Mouse (Mus musculus): Measurements from ENCODE around the gene Sptbn1. TPM values are rescaled to one million over a fixed set of nuclear protein-coding genes. Genes with fewer than 3 reads are reported as not detected.

Gene Sptbn1
- polyA plus RNA-seq, 1 experiment from 2014 or later, result 74.8 TPM

DNA sequence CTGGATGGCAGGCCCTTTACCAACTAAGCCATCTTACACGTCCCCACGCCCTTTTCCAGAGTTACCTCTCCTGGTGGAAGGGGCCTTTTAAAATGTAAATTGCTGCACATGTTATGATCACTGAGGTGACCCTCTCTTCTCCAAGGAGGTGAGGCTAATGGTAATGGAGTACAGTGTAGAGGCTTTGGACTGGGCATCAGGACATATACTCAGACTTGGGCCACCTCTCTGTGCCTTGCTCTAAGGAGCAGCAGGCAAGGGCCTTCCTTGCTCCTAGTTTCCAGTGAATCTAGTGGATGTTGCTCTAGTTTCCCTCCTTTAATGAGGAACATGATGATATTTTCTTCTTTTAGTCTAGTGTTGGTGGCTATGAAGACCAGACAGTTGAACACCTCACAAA, 166.8 kb downstream of the Sptbn1 start:
- peaks cover 3% of the 10 kb centered on the region; the same call in 1 of the 2 replicates for H3K36me3 ChIP-seq (ENCODE audit: control insufficient read depth, insufficient read depth, low read length)
- H3K4me3 ChIP-seq (ENCODE audit: low read depth, low read length), result no peak overlapping the region
- no peaks in the 10 kb centered on the region for H3K4me1 ChIP-seq (replicated peaks; ENCODE audit: control insufficient read depth, insufficient read depth, low read length)
- H3K27me3 ChIP-seq (ENCODE audit: control insufficient read depth, insufficient read depth, low read length), result no peaks in the 10 kb centered on the region
- 100% methylated on average over 2 of the region's 2 CpGs for WGBS
- no peaks in the 10 kb centered on the region for H3K9me3 ChIP-seq (ENCODE audit: control insufficient read depth, low read length)
- H3K4me2 ChIP-seq (ENCODE audit: low read depth, low read length, severe bottlenecking), result no peak overlapping the region
- no peak for ATAC-seq (replicated peaks; ENCODE audit: low FRiP score)
- no peak for DNase-seq (ENCODE audit: low spot score)
- no peak overlapping the region for H3K9ac ChIP-seq (ENCODE audit: low read length)
- H3K27ac ChIP-seq (ENCODE audit: low read depth, low read length), result no peak overlapping the region

GRCm38 (mm10) chr11:30099916-30100315, 168.1 kb downstream of the Sptbn1 start:
- 94% methylated on average over 6 of the region's 6 CpGs for WGBS
- no peaks in the 10 kb centered on the region for H3K9me3 ChIP-seq (ENCODE audit: control insufficient read depth, low read length)
- ATAC-seq (replicated peaks; ENCODE audit: low FRiP score) (no peak), DNase-seq (ENCODE audit: low spot score) (no peak)
- no peaks in the 10 kb centered on the region for H3K4me1 ChIP-seq (replicated peaks; ENCODE audit: control insufficient read depth, insufficient read depth, low read length)
- peaks cover 3% of the 10 kb centered on the region; the same call in 1 of the 2 replicates for H3K36me3 ChIP-seq (ENCODE audit: control insufficient read depth, insufficient read depth, low read length)
- H3K9ac ChIP-seq (ENCODE audit: low read length), result no peak overlapping the region
- H3K4me3 ChIP-seq (ENCODE audit: low read depth, low read length), result no peak overlapping the region
- no peak overlapping the region for H3K27ac ChIP-seq (ENCODE audit: low read depth, low read length)
- H3K27me3 ChIP-seq (ENCODE audit: control insufficient read depth, insufficient read depth, low read length), result no peaks in the 10 kb centered on the region
- H3K4me2 ChIP-seq (ENCODE audit: low read depth, low read length, severe bottlenecking), result no peak overlapping the region

- no peaks in the 10 kb centered on the region for H3K9me3 ChIP-seq (ENCODE audit: control insufficient read depth, low read length)
- 87% methylated on average over 5 of the region's 6 CpGs for WGBS
These were observed 172.7 kb downstream of the Sptbn1 start for GRCm38 (mm10) chr11:30095212-30095773.

GRCm38 (mm10) chr11:30091892-30092291, 176.1 kb downstream of the Sptbn1 start:
- DNase-seq (ENCODE audit: low spot score) (no peak), ATAC-seq (replicated peaks; ENCODE audit: low FRiP score) (no peak)
- Histone ChIP-seq H3K4me1 (replicated peaks; ENCODE audit: control insufficient read depth, insufficient read depth, low read length) (no peaks in the 10 kb centered on the region), H3K27ac (ENCODE audit: low read depth, low read length) (no peak overlapping the region), H3K4me2 (ENCODE audit: low read depth, low read length, severe bottlenecking) (no peak overlapping the region), H3K9me3 (ENCODE audit: control insufficient read depth, low read length) (no peaks in the 10 kb centered on the region), H3K27me3 (ENCODE audit: control insufficient read depth, insufficient read depth, low read length) (no peaks in the 10 kb centered on the region), H3K36me3 (ENCODE audit: control insufficient read depth, insufficient read depth, low read length) (no peaks in the 10 kb centered on the region), H3K4me3 (ENCODE audit: low read depth, low read length) (no peak overlapping the region), H3K9ac (ENCODE audit: low read length) (no peak overlapping the region)
- WGBS, result 51% methylated on average over 4 of the region's 4 CpGs

More at GRCm38 (mm10) chr11:30095212-30095773, 172.7 kb downstream of the Sptbn1 start:
- no peaks in the 10 kb centered on the region for H3K4me1 ChIP-seq (replicated peaks; ENCODE audit: control insufficient read depth, insufficient read depth, low read length)
- no peak overlapping the region for H3K4me3 ChIP-seq (ENCODE audit: low read depth, low read length)
- ATAC-seq (replicated peaks; ENCODE audit: low FRiP score) (no peak), DNase-seq (ENCODE audit: low spot score) (no peak)
- no peak overlapping the region for H3K4me2 ChIP-seq (ENCODE audit: low read depth, low read length, severe bottlenecking)
- H3K27me3 ChIP-seq (ENCODE audit: control insufficient read depth, insufficient read depth, low read length), result no peaks in the 10 kb centered on the region
- no peaks in the 10 kb centered on the region for H3K36me3 ChIP-seq (ENCODE audit: control insufficient read depth, insufficient read depth, low read length)
- no peak overlapping the region for H3K27ac ChIP-seq (ENCODE audit: low read depth, low read length)
- H3K9ac ChIP-seq (ENCODE audit: low read length), result no peak overlapping the region

DNA sequence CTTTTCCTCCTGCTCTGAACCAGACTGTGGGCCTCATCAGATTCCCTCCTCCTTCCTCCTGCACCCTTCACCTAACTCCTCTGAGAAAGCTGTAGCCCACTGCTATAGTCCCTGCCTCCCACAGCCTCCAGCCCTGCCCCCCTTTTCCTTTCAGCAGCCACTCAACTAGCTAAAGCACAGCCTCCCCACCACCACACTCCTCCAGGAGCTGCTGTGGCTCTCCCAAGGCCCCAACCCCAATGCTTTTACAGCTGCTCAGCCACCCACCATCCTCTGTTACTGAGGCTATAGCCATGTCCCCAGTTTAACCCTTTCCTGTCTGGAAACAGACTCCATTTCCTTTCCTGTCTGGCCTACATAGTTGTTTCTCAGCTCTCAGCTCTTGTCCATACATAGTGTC, 182.9 kb downstream of the Sptbn1 start:
- H3K27me3 ChIP-seq (ENCODE audit: control insufficient read depth, insufficient read depth, low read length), result no peaks in the 10 kb centered on the region
- no peaks in the 10 kb centered on the region for H3K36me3 ChIP-seq (ENCODE audit: control insufficient read depth, insufficient read depth, low read length)
- no peak for DNase-seq (ENCODE audit: low spot score)
- H3K4me1 ChIP-seq (replicated peaks; ENCODE audit: control insufficient read depth, insufficient read depth, low read length), result no peaks in the 10 kb centered on the region
- H3K9ac ChIP-seq (ENCODE audit: low read length), result no peak overlapping the region
- ATAC-seq (replicated peaks; ENCODE audit: low FRiP score), result no peak
- no peak overlapping the region for H3K4me2 ChIP-seq (ENCODE audit: low read depth, low read length, severe bottlenecking)
- no peak overlapping the region for H3K27ac ChIP-seq (ENCODE audit: low read depth, low read length)
- H3K9me3 ChIP-seq (ENCODE audit: control insufficient read depth, low read length), result no peaks in the 10 kb centered on the region
- H3K4me3 ChIP-seq (ENCODE audit: low read depth, low read length), result no peak overlapping the region

DNA sequence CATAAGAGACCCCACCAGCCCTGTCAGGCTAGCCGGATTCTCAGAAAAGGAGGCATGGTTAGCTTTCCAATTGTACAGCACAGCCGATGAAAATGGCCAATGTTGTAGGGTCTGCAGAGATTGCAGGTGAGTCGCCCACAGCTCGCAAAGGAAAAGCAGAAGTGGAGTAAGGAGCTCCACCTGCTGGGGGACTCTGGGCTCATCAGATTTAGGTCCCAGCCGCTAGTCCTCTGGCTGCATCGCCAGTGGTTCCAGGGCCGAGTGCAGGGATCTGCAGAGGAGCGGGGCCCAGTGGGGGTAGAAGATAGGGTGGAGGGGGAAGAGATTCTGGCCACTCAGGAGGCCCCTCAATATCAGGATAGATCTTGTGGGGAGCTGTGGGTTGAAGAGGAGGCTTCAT, 210.7 kb downstream of the Sptbn1 start:
- H3K4me1 ChIP-seq (replicated peaks; ENCODE audit: control insufficient read depth, insufficient read depth, low read length), result no peaks in the 10 kb centered on the region
- 0 out of 2 replicates have a peak, but pooled peaks have one; percentile 42 for ATAC-seq (replicated peaks; ENCODE audit: low FRiP score)
- no peak overlapping the region for H3K27ac ChIP-seq (ENCODE audit: low read depth, low read length)
- H3K9me3 ChIP-seq (ENCODE audit: control insufficient read depth, low read length), result no peaks in the 10 kb centered on the region
- no peak overlapping the region for H3K9ac ChIP-seq (ENCODE audit: low read length)
- DNase-seq (ENCODE audit: low spot score), result no peak
- H3K4me2 ChIP-seq (ENCODE audit: low read depth, low read length, severe bottlenecking), result no peak overlapping the region
- H3K4me3 ChIP-seq (ENCODE audit: low read depth, low read length), result no peak overlapping the region
- no peaks in the 10 kb centered on the region for H3K36me3 ChIP-seq (ENCODE audit: control insufficient read depth, insufficient read depth, low read length)
- 42% methylated on average over 8 of the region's 8 CpGs for WGBS
- H3K27me3 ChIP-seq (ENCODE audit: control insufficient read depth, insufficient read depth, low read length), result no peaks in the 10 kb centered on the region

Other genes with a start within 250 kb of the Sptbn1 start
- gene Eml6, start 242.1 kb downstream of the Sptbn1 start, polyA plus RNA-seq (2014; fragmentation: Nextera tagmentation; extraction: Ambion mirVana), result 0.76 and 0.87 TPM in 2 replicates
- gene 4930505A04Rik, start 203.7 kb upstream of the Sptbn1 start, polyA plus RNA-seq (2014; fragmentation: Nextera tagmentation; extraction: Ambion mirVana), result not detected in 2 replicates

All from forebrain, embryonic 11.5 days (tissue).